Mouse (Mus musculus): Measurements from ENCODE around the gene Fbrs.
"Not testable (repeated sequence)": the region's sequence is repeated elsewhere in the genome, so short reads cannot be mapped to it uniquely, and the experiment has no call there.

Fbrs gene

GRCm38 (mm10) chr7:127476855-127477254 lies 2.1 kb upstream of the Fbrs start:
- no peak for DNase-seq

DNA sequence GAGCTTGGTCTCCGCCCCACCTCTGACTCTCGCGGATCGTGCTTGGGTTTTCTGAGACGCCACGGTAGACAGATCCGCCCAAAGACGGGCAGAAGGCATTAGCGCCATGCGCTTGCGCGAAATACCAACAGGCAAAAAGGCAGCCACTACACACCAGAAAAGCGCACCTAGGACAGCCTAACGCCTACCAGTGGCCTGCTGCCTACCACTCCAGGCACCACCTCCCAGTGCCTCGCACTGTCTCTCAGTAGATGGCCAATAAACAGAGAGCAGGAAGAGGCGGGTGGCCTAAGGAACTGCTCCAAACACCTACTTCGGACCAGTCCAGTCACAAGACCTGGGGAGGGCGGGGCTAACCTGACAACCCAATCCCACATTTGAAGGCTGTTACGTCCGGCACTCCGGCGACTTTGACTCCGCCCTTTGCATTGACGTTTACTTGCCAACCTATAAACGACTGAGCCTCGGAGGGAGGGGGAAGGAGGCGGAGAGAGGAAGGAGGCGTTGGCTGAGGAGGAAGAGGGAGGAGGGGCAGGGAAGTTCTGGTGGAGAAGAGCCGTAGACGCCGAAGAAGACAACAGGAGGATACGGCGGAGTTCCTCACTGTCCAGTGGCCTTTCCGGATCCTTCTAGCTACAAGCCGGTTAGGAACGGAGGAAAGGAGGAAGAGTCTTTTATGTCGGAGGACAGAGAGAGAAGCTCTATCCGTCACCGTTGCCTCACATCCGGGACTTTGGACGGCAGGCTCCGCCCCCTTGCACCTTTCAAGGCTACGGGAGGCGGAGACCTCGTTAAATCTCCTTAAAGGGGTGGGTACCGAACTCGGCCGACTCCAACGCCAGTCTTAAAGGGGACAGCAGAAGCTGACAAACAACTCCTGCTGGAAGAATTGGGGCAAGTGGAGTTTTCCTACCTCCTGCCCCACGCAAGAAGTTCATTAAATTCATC lies 1.0 kb upstream of the Fbrs start:
- DNase-seq: peak; percentile 100

GRCm38 (mm10) chr7:127479318-127480225 lies 573 bp downstream of the Fbrs start:
- DNase-seq: peak; percentile 65

DNA sequence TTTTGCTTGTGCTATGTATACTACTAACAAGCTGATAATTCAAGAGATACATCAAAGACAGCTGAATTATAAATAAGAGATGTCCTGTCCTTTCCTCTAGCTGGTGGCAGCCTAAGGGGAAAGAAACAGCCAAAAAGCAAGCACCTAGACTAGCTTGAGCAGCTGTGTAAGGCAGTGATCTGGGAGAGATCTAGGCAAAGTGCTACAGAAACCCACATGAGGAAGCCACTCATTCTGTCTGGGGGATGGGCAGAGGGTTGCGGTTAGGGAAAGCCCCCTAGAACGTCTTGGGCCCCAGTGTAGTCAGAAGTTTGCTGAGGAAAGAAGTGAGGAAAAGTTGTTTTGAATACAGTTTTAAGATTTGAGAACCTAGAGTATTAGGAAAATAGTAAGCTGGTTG lies 1.3 kb downstream of the Fbrs start:
- DNase-seq: peak; percentile 78

DNA sequence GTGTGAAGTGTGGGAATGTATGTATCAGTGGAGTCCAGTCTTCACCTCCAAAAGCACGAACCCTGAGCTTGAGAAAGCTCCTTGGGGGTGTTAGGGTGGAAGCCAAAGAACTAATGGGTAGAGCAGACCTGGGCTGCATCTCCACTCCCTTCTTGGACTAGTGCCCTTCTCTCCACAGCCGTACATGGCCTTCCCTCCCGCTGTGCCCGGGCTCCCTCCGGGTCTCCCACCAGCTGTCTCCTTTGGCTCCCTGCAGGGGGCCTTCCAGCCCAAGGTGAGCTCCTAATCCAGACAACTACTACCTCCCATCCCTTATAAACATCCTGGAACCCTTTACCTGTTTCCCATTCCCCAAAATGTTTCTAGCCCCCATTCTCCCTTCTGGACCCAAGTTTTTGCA lies 6.4 kb downstream of the Fbrs start:
- no peak for DNase-seq

GRCm38 (mm10) chr7:127488364-127488763 lies 9.4 kb downstream of the Fbrs start:
- not testable (repeated sequence) for DNase-seq

GRCm38 (mm10) chr7:127489982-127490381 lies 11.0 kb downstream of the Fbrs start:
- no peak for DNase-seq

GRCm38 (mm10) chr7:127491846-127492245 lies 12.8 kb downstream of the Fbrs start:
- no peak for DNase-seq

DNA sequence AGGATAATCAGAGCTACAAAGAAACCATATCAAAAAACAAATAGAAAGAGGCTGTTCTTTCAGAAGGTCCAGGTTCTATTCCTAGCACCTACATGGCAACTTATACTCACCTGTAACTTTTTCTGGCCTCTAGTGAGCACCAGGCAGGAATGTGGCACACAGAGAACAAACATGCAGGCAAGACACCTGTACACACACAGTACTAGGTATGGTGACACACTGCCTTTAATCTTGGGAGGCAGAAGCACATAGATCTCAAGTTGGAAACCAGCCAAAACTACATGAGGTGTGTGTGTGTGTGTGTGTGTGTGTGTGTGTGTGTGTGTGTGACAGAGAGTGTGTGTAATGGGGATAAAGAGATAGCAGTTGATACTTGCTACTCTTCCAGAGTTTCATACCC lies 15.6 kb downstream of the Fbrs start:
- no peak for DNase-seq

DNA sequence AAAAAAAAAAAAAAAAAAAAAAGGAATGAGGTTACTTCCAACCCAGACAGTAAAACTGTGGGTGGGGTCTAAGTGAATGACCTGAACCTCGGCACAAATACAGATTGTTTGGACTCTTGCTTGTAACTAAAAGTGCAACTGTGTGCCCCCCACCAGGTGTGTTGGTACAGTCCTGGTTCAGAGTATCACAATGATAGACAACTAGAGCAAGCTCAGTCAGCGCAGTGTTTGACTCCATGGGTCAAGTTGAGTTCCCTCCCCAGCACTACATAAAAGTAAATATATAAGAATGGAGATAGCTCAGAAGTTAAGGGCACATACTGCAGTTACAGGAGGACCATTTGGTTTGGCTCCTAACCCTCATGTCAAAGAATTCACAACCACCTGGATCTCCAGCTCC lies 18.4 kb downstream of the Fbrs start:
- DNase-seq: no peak

DNA sequence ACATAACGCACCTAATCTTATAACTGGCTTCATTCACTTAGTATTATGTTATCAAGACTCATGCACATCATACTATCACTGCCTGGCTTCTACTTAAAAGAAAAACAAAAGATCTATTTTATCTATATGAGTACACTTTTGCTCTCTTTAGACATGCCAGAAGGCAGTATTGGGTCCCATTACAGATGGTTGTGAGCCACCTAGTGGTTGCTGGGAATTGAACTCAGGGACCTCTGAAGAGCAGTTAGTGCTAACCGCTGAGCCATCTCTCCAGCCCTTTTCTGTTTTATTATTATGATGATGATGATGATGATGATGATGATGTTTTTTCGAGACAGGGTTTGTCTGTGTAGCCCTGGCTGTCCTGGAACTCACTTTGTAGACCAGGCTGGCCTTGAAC lies 19.4 kb downstream of the Fbrs start:
- DNase-seq: peak; percentile 77

GRCm38 (mm10) chr7:127508291-127508690 lies 29.3 kb downstream of the Fbrs start:
- no peak for DNase-seq

DNA sequence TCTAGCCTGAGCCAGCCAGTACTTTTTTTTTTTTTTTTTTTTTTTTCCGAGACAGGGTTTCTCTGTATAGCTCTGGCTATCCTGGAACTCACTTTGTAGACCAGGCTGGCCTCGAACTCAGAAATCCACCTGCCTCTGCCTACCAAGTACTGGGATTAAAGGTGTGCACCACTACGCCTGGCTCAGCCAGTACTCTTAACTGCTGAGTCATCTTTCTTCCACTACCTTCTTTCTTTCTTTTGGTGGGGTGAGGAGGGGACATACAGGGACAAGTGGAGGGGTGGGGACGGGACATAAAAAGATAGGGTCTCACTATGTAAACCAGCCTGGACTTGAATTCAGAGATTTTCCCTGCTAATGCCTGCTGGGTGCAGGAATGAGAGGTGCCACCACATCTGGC lies 30.8 kb downstream of the Fbrs start:
- not testable (repeated sequence) for DNase-seq

- no peak for DNase-seq
Observed at GRCm38 (mm10) chr7:127511241-127511640, 32.2 kb downstream of the Fbrs start.

DNA sequence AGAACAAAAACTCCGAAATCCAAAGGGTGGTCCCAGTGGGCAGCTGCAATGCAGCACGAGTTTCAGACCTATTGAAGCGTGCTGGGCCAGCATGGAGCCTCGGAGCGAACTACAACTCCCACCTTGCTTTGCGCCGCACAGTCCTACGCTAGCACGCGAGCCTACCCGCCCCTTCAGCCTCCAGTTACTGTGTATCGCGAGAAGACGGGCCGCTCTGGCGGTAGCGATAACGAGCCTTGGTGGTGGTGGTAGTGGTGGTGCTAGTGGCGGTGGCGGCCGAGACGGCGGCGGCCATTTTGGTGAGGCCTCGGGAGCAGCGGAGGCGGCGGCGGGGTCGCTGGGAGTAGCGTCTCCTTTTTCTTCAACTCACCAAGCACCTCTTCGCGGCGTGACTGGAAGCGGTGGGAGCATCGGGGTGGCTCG lies 32.8 kb downstream of the Fbrs start, which contains the start of gene Srcap:
Gene Srcap (plus strand): TSS at position 176 of the 423 bp plus-strand sequence.
- DNase-seq: peak; percentile 95

DNA sequence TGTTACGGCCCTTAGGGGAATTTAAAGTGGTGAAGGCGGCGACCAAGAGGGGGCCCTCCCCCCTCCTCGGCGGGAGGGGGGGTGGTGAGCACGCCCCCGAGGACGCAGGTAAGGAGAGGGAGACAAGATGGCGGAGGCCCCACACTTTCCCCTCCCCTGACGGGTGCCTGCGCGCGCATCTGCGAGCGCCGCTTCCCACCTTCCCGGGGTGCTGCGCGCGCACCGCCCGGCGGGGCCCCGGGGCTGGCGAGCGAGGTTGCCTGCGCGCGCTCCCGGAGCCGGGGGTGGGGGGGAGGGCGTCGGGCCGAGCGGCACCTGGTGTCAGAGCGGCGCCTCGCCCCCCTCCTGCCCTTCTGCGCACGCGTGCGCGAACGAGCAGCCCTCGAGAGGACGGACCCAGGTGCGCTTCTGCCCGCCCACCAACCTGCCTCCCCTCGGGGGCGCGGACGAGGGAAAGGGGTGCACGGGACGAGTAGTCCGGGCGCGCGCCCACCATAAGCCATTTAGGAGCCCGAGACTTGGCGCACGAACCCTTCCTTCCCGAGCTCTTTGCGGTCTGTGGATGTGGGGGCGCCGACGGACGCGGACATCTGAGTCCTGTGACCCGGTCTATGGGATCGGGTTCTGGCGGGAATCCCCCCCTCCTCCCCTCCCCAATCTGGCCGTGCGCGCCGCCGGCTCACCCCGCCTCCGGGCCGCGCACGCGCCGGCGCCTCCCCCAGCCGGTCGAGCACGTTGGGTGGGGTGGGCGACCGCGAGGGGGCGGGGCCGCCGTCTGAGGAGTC lies 33.4 kb downstream of the Fbrs start:
- DNase-seq: peak; percentile 99

DNA sequence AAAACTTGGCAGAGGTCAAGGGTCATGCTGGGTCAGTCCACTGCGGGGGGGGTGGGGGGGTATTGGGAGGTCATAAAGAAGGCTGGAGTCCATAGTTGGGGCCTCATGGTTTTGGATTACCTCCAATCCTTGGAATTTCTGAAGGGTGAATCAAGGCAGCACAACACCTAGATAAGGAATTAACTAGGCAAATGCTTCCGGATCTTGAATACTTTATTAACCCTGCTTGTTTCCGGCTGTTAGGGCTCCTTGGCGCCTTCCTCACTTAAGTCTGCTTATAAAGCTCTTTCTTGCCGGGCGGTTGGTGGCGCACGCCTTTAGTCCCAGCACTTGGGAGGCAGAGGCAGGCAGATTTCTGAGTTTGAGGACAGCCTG lies 34.0 kb downstream of the Fbrs start:
- peak; percentile 42 for DNase-seq

DNA sequence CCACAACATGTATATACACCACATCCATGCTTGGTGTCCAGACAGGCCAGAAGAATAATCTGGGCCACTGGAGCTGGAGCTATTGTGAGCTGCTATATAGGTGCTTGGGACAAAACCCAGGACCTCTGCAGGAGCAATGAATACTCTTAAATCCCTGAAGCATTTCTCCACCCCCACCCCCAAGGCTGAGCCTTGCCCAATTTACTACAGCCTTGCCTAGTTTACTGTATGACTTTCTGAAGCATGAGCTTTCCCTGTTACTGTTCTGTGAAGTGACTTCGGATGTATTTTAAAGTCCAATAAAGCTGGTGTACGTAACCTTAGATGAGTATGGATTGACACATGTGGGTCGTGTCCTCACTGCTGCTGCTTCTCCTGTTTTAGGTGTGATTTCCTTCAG lies 34.8 kb downstream of the Fbrs start:
- no peak for DNase-seq

GRCm38 (mm10) chr7:127515846-127516245 lies 36.8 kb downstream of the Fbrs start:
- no peak for DNase-seq

- no peak for DNase-seq
Observed at GRCm38 (mm10) chr7:127516344-127516743, 37.3 kb downstream of the Fbrs start.

DNA sequence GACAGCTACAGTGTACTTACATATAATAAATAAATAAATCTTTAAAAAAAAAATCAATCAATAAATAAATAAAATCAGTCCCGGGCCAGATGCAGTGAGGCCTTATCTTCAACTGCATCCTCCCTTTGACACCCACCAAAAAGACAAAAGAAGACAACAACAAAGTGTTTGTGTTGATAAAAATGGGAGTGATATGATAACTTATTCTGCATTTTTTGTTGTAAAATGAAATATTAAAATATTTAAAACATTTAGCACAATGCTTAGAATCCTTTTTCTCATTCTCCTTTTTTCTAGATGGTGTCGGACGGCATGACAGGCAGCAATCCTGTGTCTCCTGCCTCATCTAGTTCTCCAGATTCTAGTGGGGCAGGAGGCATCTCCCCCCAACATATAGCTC lies 40.3 kb downstream of the Fbrs start, which contains the start of gene Gm42715:
Gene Gm42715 (plus strand): TSS at position 301 of the 400 bp plus-strand sequence.
- DNase-seq: no peak
